Mouse (Mus musculus): ENCODE results near the gene Cd276.

Cd276 gene

DNA sequence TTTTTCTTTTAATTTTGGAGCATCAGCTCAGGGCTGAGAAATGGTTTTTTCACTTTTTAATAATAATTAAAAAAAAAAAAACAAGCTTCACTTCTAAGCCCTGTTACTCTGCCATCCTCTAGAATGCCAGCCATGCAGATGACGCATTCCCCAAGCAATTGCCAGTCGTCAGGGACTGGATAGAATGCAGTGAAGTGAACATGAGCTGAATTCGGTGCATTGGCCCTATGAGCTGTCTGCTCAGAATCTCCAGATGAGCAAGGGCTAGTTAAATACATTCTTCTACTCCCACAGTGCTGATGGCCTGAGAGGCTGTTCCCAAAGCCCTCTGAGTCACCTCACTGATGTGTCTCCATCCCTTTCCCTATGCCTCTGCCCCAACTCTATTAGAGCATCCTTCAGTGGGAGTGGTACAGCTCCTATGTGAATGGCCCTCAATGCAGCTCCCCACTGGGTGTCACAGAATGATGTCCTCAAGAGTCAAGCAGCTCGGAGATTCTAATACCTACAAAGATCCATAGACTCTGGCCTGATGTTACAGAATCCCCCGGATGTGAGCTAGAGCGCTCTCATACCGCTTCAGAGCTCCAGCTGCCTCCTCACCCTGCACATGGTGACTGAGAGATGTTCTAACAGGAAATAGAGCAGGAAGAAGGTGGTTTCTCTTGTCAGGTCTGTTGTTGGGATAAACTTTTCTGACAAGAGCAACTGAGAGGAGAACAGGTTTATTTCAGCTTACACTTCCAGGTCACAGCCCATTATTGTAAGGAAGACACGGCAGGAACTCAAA is 47.8 kb downstream of the Cd276 start:
- DNase-seq = peak; percentile 35 to 62

DNA sequence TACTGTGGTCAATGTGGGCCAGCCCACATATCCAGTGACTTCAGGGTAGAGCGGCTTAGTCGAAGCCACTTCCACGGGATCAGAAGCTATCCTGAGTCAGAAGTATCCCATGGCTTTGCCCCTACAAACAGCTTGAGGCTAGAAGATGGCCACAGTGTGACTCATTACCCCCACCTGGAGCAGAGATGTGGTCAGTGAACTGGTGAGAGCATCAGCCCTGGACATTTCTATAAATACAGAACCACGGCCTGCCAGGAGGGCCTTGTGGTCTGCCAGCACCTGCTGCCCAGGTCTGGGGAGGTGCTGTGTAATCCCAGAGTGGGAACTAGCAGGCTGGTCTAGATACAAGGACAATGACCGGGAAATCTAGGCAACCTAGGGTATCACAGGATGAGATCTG is 54.3 kb downstream of the Cd276 start:
- no peak for DNase-seq

DNA sequence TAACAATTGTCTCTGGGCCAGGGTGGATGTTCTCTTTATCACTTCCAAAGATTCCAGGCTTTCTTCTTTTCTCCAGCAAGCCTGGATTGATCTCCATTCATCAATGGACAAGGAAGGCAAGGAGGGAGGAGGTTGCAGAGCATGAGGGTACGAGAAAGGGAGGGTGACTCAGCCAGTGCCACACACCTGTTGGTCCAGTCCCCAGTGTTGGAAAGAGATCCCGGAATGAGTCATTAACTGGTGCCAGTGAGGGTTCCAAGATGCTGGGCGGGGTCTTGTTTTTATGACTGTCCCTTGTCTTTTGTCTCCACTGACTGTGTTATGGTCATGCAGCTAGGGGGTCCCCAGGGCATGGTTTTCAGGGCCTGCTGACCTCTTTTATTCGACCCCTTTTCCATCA is 57.3 kb downstream of the Cd276 start:
- DNase-seq = no peak

GRCm38 (mm10) chr9:58496470-58497182 is 58.6 kb downstream of the Cd276 start:
- DNase-seq = peak in 1 of 2 experiments; percentile 25

DNA sequence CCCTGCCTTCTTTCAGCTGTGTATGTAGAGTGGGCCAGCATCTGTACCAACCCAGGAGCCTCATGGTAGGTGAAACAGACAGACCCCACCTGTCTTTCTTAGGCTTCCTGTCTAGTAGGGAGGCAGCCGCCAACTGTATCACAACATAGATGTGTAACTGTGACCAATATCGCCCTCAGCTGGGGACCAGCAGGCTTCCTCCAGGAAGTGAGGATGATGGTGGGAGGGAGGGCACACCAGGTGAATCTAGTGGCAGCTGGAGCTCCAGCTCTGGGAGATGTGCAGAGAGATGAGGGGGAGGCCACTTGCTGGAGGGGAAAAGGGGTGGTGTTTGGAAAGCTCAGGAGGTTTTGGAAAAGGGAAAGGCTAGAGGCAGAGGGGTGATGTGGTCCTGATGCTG is 60.2 kb downstream of the Cd276 start:
- DNase-seq = peak; percentile 12 to 19

GRCm38 (mm10) chr9:58490391-58490790 is 64.8 kb downstream of the Cd276 start:
- DNase-seq = no peak

DNA sequence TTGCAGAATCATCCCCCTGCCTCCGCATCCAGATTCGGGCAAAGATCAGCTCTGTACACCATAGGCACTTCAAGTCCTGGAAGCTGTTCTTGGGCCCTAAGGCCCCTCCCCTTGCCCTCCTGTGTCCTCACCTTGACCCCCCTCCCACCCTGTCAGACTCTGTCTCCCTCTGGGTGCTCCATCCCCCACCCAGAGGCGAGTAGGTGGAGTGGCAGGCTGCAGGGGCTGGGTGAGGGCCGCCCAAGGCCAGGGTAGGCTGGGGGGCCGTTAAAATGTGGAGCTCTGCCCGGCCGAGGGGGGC is 65.4 kb downstream of the Cd276 start:
- DNase-seq = no peak

DNA sequence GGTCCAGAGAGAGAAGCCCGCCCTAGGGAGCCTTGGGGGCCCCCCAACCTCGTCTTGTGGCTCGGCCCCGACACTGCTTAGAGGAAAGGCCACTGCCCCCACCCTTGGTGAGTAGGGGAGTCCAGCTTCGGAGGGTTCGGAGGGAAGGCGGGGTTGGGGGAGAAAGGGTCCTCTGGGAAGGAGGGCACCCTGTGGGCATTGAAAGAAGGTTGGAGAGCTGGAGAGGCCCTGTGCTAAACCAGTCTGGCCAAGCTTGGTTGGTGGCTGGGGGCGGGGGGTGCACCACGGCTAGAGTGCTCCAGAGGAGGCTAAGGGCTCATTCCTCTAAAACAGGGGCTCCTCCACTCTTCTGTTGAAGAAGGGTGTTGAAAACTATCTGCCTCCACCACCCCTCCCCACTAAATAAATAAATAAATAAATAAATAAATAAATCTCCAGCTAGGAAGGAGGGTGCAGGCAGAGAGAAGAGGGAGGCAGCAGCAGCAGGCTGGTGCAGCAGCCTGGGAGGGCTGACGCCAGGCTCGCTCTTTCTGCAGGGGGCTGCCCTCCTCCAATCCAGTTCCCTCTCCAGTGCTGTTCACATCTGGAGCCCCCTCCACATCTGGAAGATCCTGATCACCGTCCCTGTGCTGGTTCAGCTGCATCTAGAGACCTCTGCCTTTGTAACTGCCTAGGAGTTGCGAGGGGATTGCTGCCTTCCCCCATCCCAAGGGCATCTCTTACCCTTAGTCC is 65.9 kb downstream of the Cd276 start:
- DNase-seq = no peak

DNA sequence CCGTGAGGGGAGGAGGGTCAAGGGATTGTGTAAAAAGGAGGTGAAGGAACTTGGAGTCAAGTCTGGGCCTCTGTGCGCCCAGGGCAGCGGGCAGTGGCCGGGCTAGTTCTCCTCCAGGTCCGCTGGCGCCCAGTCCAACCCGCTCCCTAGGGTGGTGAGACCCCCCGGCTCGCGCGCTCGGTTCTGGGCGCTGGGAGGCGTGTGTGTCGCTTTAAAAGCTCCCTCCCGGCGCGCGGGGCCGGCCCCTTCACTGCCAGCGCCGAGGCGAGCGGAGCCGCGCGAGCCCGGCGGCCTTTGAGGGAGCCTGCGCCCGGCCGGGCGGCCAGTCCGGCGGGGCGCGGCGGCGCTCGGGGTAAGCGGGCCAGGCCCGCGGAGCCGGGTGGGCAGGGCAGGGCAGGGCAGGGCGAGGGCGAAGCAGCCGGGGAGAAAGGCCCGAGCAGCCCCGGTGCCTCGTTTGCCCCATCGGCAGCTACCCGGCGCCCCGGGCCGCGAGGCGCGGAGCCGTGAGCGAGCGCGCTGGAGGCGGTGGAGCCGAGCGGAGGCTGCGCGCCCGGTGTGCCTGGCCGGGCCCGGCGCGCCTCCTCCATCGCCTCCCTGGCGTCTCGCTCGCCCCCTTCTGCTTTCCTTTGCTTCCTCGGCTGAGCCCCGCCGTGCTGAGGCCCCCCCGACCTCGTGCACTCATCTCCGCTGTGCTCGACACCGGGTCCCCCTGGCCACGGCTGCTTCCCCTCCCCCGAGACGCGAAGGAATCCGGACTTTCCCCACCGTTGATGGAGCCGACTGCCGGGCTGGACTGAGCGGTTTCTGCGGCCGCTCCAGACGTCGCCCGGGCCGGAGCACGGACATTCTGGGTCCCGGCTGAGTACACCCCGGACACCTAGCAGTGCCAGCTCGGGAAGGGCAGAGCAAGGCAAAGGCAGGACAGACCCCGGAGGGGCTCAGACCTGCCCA is 67.1 kb downstream of the Cd276 start, which contains the start of gene Insyn1:
Gene Insyn1, plus strand, starts transcription at position 753 of the 951 bp plus-strand sequence.
- DNase-seq = peak; percentile 5 to 20

GRCm38 (mm10) chr9:58487076-58487475 is 68.2 kb downstream of the Cd276 start:
- DNase-seq = no peak
